10 mouse cellular contexts compared by ENCODE assay signal in genomic region chr1:134516491-134517198, GRCm38 (mm10). TPM values are rescaled to one million over a fixed set of nuclear protein-coding genes. Genes with fewer than 3 reads are reported as not detected.
A peak's percentile ranks its signal among the peaks of the same experiment; 100 is the strongest.
DNase-seq lines count a peak whose midpoint lies in the region; ATAC-seq and TF ChIP-seq lines count a peak whose summit lies in the region.
"Had no signal": no experiment of that assay in that cellular context is flagged by ENCODE, and none has a peak within 500 bp of the region (broad histone marks: within the 10 kb centered on the region; RNA-seq: fewer than 3 reads in every experiment).

No protein-coding gene starts in this region.

- H3K9me3 ChIP-seq in lung, embryonic 16.5 days (ENCODE audit: control insufficient read depth, low read length) = no peaks in the 10 kb centered on the region
- no peaks in the 10 kb centered on the region for H3K9me3 ChIP-seq in forebrain, postnatal 0 days (ENCODE audit: low read length)
- H3K9me3 ChIP-seq in limb, embryonic 11.5 days (ENCODE audit: control insufficient read depth, low read length) = no peaks in the 10 kb centered on the region
- H3K9me3 ChIP-seq in stomach, embryonic 15.5 days = no peaks in the 10 kb centered on the region

- no peak overlapping the region for H3K4me3 ChIP-seq in lung, embryonic 16.5 days (ENCODE audit: low read length)
- H3K4me3 ChIP-seq in forebrain, postnatal 0 days (ENCODE audit: low read depth, low read length) = no peak overlapping the region
- H3K4me3 ChIP-seq in limb, embryonic 11.5 days (ENCODE audit: low read depth, low read length) = no peak overlapping the region
- H3K4me3 ChIP-seq in stomach, embryonic 15.5 days (replicated peaks) = no peak overlapping the region

- H3K4me1 ChIP-seq in lung, embryonic 16.5 days (replicated peaks; ENCODE audit: control insufficient read depth, insufficient read depth, low read length) = peaks cover 20% of the 10 kb centered on the region
- H3K4me1 ChIP-seq in forebrain, postnatal 0 days (ENCODE audit: insufficient read depth) = peaks cover 8% of the 10 kb centered on the region
- peaks cover 15% of the 10 kb centered on the region for H3K4me1 ChIP-seq in limb, embryonic 11.5 days (ENCODE audit: control insufficient read depth, insufficient read depth, low read length)
- peaks cover 22% of the 10 kb centered on the region for H3K4me1 ChIP-seq in stomach, embryonic 15.5 days

- peaks cover 3% of the 10 kb centered on the region for H3K27me3 ChIP-seq in lung, embryonic 16.5 days (ENCODE audit: control insufficient read depth, insufficient read depth, low read depth, low read length)
- peaks cover 8% of the 10 kb centered on the region for H3K27me3 ChIP-seq in forebrain, postnatal 0 days (ENCODE audit: insufficient read depth, low read length)
- H3K27me3 ChIP-seq in limb, embryonic 11.5 days (ENCODE audit: control insufficient read depth, insufficient read depth, low read length) = peaks cover 7% of the 10 kb centered on the region
- no peaks in the 10 kb centered on the region for H3K27me3 ChIP-seq in stomach, embryonic 15.5 days (replicated peaks)

- 4% methylated on average over 4 of the region's 4 CpGs for WGBS in lung, embryonic 16.5 days
- WGBS in forebrain, postnatal 0 days = 30% methylated on average over 4 of the region's 4 CpGs
- 10% methylated on average over 4 of the region's 4 CpGs for WGBS in limb, embryonic 11.5 days
- WGBS in stomach, embryonic 15.5 days = 25% methylated on average over 4 of the region's 4 CpGs

- peak overlapping the region; percentile 14; the same call in 1 of the 2 replicates for H3K9ac ChIP-seq in lung, embryonic 16.5 days (ENCODE audit: low read length)
- no peak overlapping the region for H3K9ac ChIP-seq in forebrain, postnatal 0 days
- H3K9ac ChIP-seq in limb, embryonic 11.5 days (ENCODE audit: low read length) = peak overlapping the region; percentile 27; the same call in 1 of the 2 replicates
- H3K9ac ChIP-seq in stomach, embryonic 15.5 days = no peak overlapping the region

- H3K36me3 ChIP-seq in lung, embryonic 16.5 days (ENCODE audit: control insufficient read depth, insufficient read depth, low read length) = no peaks in the 10 kb centered on the region
- H3K36me3 ChIP-seq in forebrain, postnatal 0 days (ENCODE audit: insufficient read depth) = no peaks in the 10 kb centered on the region
- H3K36me3 ChIP-seq in limb, embryonic 11.5 days (ENCODE audit: control insufficient read depth, insufficient read depth, low read length) = no peaks in the 10 kb centered on the region
- H3K36me3 ChIP-seq in stomach, embryonic 15.5 days = no peaks in the 10 kb centered on the region

- no peak overlapping the region for H3K4me2 ChIP-seq in lung, embryonic 16.5 days (ENCODE audit: low read depth, low read length)
- no peak overlapping the region for H3K4me2 ChIP-seq in forebrain, postnatal 0 days (ENCODE audit: low read depth)
- H3K4me2 ChIP-seq in limb, embryonic 11.5 days (ENCODE audit: low read depth, severe bottlenecking) = no peak overlapping the region
- no peak overlapping the region for H3K4me2 ChIP-seq in stomach, embryonic 15.5 days

- DNase-seq in lung, postnatal 25 days (ENCODE audit: low spot score) = no peak
- DNase-seq in forebrain, postnatal 0 days = peak; percentile 15
- peak; percentile 71 for DNase-seq in limb, embryonic 11.5 days (ENCODE audit: low spot score)
- DNase-seq in urinary bladder, postnatal 14 days (ENCODE audit: low spot score) = no peak
- DNase-seq in adrenal gland, adult 8-10 months = no peak
- DNase-seq in frontal cortex, postnatal 25 days (ENCODE audit: low spot score in 2 of 2) = no peak
- DNase-seq: right cerebral cortex, postnatal 4 days had no signal

- peak overlapping the region; percentile 76 for H3K27ac ChIP-seq in lung, embryonic 16.5 days (ENCODE audit: low read length)
- no peak overlapping the region for H3K27ac ChIP-seq in forebrain, postnatal 0 days (ENCODE audit: low read depth, low read length)
- peak overlapping the region; percentile 47 for H3K27ac ChIP-seq in limb, embryonic 11.5 days (replicated peaks; ENCODE audit: low read depth, low read length)
- H3K27ac ChIP-seq in stomach, embryonic 15.5 days = peak overlapping the region; percentile 40; the same call in 1 of the 2 replicates

- TF ChIP-seq CTCF in forebrain, postnatal 0 days (IDR thresholded peaks at IDR 0.05; ENCODE audit: low read depth) = no peak

- peak; percentile 63 for ATAC-seq in lung, embryonic 16.5 days (ENCODE audit: low read depth)
- ATAC-seq in forebrain, postnatal 0 days = peak; percentile 33; the same call in 1 of the 2 replicates
- peak; percentile 81 for ATAC-seq in limb, embryonic 11.5 days (ENCODE audit: insufficient number of reproducible peaks, low FRiP score, low TSS enrichment, low read depth)
- peak; percentile 12; the same call in 1 of the 2 replicates for ATAC-seq in stomach, embryonic 15.5 days (ENCODE audit: insufficient read depth, low FRiP score, low read depth)

RNA-seq across cellular contexts. Expression of gene Rabif, which starts 22.2 kb away (rescaled TPM):
- 37.3 and 39.2 TPM in 2 replicates for polyA plus RNA-seq in lung, embryonic 16.5 days (2015; fragmentation: Nextera tagmentation; extraction: Ambion mirVana)
- 35.0 and 39.6 TPM in 2 replicates for total RNA-seq in forebrain, postnatal 0 days (2014; rRNA removed)
- polyA plus RNA-seq in forebrain, postnatal 0 days (2015; fragmentation: Nextera tagmentation; extraction: Ambion mirVana) = 68.9 and 74.6 TPM in 2 replicates
- polyA plus RNA-seq in limb, embryonic 11.5 days (2014; fragmentation: Nextera tagmentation; extraction: Ambion mirVana) = 38.3 and 39.1 TPM in 2 replicates
- 37.2 and 42.7 TPM in 2 replicates for polyA plus RNA-seq in stomach, embryonic 15.5 days (2015; fragmentation: Nextera tagmentation; extraction: Ambion mirVana)
- 10 to 100 TPM; 25.4 to 34.9 (median 30.4) TPM for total RNA-seq in adrenal gland, adult 8-10 months (2022)

RNA-seq across cellular contexts. Expression of gene Mgat4e, which starts 32.8 kb away (rescaled TPM):
- not detected in 2 replicates for polyA plus RNA-seq in lung, embryonic 16.5 days (2015; fragmentation: Nextera tagmentation; extraction: Ambion mirVana)
- 0.23 TPM in 1 of 2 replicates, not detected in the other for total RNA-seq in forebrain, postnatal 0 days (2014; rRNA removed)
- not detected in 2 replicates for polyA plus RNA-seq in forebrain, postnatal 0 days (2015; fragmentation: Nextera tagmentation; extraction: Ambion mirVana)
- not detected in 2 replicates for polyA plus RNA-seq in limb, embryonic 11.5 days (2014; fragmentation: Nextera tagmentation; extraction: Ambion mirVana)
- not detected in 2 replicates for polyA plus RNA-seq in stomach, embryonic 15.5 days (2015; fragmentation: Nextera tagmentation; extraction: Ambion mirVana)
- not detected for total RNA-seq in adrenal gland, adult 8-10 months (2022)
- total RNA-seq: liver, adult 2 months had no signal
- polyA plus RNA-seq: liver, adult 2 months had no signal

RNA-seq across cellular contexts. Expression of gene Kdm5b, which starts 43.3 kb away (rescaled TPM):
- polyA plus RNA-seq in lung, embryonic 16.5 days (2015; fragmentation: Nextera tagmentation; extraction: Ambion mirVana) = 43.4 and 46.4 TPM in 2 replicates
- total RNA-seq in forebrain, postnatal 0 days (2014; rRNA removed) = 75.2 and 84.6 TPM in 2 replicates
- polyA plus RNA-seq in forebrain, postnatal 0 days (2015; fragmentation: Nextera tagmentation; extraction: Ambion mirVana) = 38.3 and 53.6 TPM in 2 replicates
- 90.9 and 98.2 TPM in 2 replicates for polyA plus RNA-seq in limb, embryonic 11.5 days (2014; fragmentation: Nextera tagmentation; extraction: Ambion mirVana)
- polyA plus RNA-seq in stomach, embryonic 15.5 days (2015; fragmentation: Nextera tagmentation; extraction: Ambion mirVana) = 53.2 and 54.5 TPM in 2 replicates
- 10 to 100 TPM; 45.9 to 65.0 (median 52.6) TPM for total RNA-seq in adrenal gland, adult 8-10 months (2022)

Comparison
In these comparisons a context has a peak if more than half of its experiments do, and no peak if none do; other contexts are left out.
1. ATAC-seq: peak in every context shown above with its lines; median percentile 81 in limb, embryonic 11.5 days; 63 in lung, embryonic 16.5 days; 33 in forebrain, postnatal 0 days; 12 in stomach, embryonic 15.5 days.
2. H3K9ac ChIP-seq: peak in lung, embryonic 16.5 days (single experiment) and limb, embryonic 11.5 days (single experiment); none in forebrain, postnatal 0 days (single experiment) and stomach, embryonic 15.5 days (single experiment).
3. DNase-seq: peak in forebrain, postnatal 0 days (single experiment) and limb, embryonic 11.5 days (single experiment); none in lung, postnatal 25 days (single experiment), urinary bladder, postnatal 14 days (single experiment), adrenal gland, adult 8-10 months (single experiment) and frontal cortex, postnatal 25 days (0 of 2).